Mouse (Mus musculus) midbrain, postnatal 0 days (tissue): ENCODE data around the gene Zranb3. TPM values are rescaled to one million over a fixed set of nuclear protein-coding genes. Genes with fewer than 3 reads are reported as not detected.

Experiments
- ATAC-seq: fragments of 200-750 bp; cut with Nextera tagmentation; 2 replicates; pipeline ENCODE4 v1.8.0; 2017; ENCODE audit warnings: moderate number of reproducible peaks, mild to moderate bottlenecking, moderate TSS enrichment, moderate library complexity; ENCODE audit not compliant: low FRiP score
- DNase-seq: peaks from one replicate; pipeline ENCODE4 v3.0.0-alpha.2; 2015; ENCODE audit warnings: low spot score
- H3K27ac ChIP-seq: fragments of 300-500 bp; sonication (generic); 2 replicates; pipeline ENCODE4 v1.5.1; 2014; ENCODE audit warnings: low read depth, mild to moderate bottlenecking, low read length, mixed read lengths
- H3K27me3 ChIP-seq: fragments of 300-500 bp; sonication (generic); 2 replicates; pipeline ENCODE4 v1.6.1; 2014; ENCODE audit warnings: low read length, control low read depth, mixed read lengths; ENCODE audit not compliant: insufficient read depth
- H3K36me3 ChIP-seq: fragments of 300-500 bp; sonication (generic); 2 replicates; pipeline ENCODE4 v1.6.1; 2014; ENCODE audit warnings: low read length, control low read depth, mixed read lengths; ENCODE audit not compliant: insufficient read depth
- H3K4me1 ChIP-seq: fragments of 300-500 bp; sonication (generic); 2 replicates; pipeline ENCODE4 v1.6.1; 2014; ENCODE audit warnings: mild to moderate bottlenecking, control low read depth, antibody characterized with exemption, low read length, mixed read lengths; ENCODE audit not compliant: insufficient read depth
- H3K4me2 ChIP-seq: fragments of 300-500 bp; sonication (generic); 2 replicates; pipeline ENCODE4 v1.6.1; 2014; ENCODE audit warnings: low read depth, mild to moderate bottlenecking, low read length, mixed read lengths; ENCODE audit not compliant: poor library complexity, severe bottlenecking
- H3K4me3 ChIP-seq: fragments of 300-500 bp; sonication (generic); 2 replicates; pipeline ENCODE4 v1.5.1; 2014; ENCODE audit warnings: low read depth, mild to moderate bottlenecking, low read length, moderate library complexity
- H3K9ac ChIP-seq: fragments of 300-500 bp; sonication (generic); replicated peaks from 2 replicates; pipeline ENCODE4 v1.6.1; 2014; ENCODE audit warnings: mild to moderate bottlenecking, low read length, moderate library complexity, mixed read lengths; ENCODE audit not compliant: poor library complexity, severe bottlenecking
- H3K9me3 ChIP-seq: fragments of 300-500 bp; sonication (generic); 2 replicates; pipeline ENCODE4 v1.6.1; 2016; ENCODE audit warnings: low read length, control low read depth
- CTCF ChIP-seq: IDR thresholded peaks from 2 replicates; pipeline ENCODE4 v1.5.1; 2016; ENCODE audit warnings: antibody characterized with exemption, mild to moderate bottlenecking
- WGBS: fragments of 180-500 bp; shearing (Covaris S2); extraction: QIAGEN DNeasy Blood & Tissue Kit; methylation state at CpG from one replicate; pipeline ENCODE4 v1.1.7; 2014; 5-methylcytosine and 5-hydroxymethylcytosine counted together
- polyA plus RNA-seq: library from polyadenylated mRNA; unstranded; fragments of >200 nt; fragmentation: Nextera tagmentation; extraction: Ambion mirVana; gene quantifications from 2 replicates; pipeline ENCODE4 v1.2.1, GENCODE M21; 2015
- total RNA-seq: library from RNA; depleted of rRNA; stranded (reverse); fragments of >200 nt; gene quantifications from 2 replicates; pipeline ENCODE4 v1.2.3, GENCODE M21; 2014

The Zranb3 gene
- total and polyA plus RNA-seq, 2 experiments from 2014 or later, result 2.9 to 4.2 TPM

DNA sequence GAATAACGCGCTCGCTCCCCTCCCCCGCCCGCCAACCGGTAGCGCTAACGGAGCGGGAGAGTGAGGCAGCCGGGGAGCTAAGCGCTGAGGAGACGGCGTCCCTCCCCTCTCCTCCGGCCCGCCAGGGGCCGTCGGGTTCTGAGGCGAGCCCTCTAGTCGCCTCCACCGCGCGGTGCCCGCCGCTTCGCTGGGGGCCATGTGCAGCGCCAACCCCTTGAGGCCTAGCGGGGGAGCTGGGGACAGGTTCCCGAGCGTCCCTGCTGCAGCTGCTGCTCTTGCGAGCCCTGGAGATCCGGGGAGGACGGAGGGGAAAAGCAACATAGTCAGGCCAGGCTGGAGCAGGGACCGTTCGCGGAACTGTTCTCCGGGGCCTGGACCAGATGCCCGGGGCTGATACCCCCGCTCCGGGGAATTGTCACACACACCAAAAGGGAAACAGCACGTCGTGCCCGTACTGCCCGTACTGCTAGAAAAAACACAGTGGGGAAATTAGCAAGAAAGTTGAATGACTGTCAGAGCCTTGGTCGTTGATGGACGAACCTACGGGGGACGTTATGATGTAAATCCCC is 757 bp upstream of the Zranb3 start:
- ATAC-seq (peak; percentile 60), DNase-seq (peak; percentile 56)
- H3K4me2 ChIP-seq, result peak overlapping the region; percentile 62
- H3K27me3 ChIP-seq, result no peaks in the 10 kb centered on the region
- H3K9me3 ChIP-seq, result no peaks in the 10 kb centered on the region
- WGBS, result 0% methylated on average over 32 of the region's 47 CpGs
- TF ChIP-seq CTCF, result peak; percentile 26; the same call in 1 of the 2 replicates
- H3K27ac ChIP-seq, result peak overlapping the region; percentile 96
- H3K4me1 ChIP-seq, result peaks cover 8% of the 10 kb centered on the region; the same call in 1 of the 2 replicates
- H3K36me3 ChIP-seq, result no peaks in the 10 kb centered on the region
- H3K9ac ChIP-seq, result peak overlapping the region; percentile 87
- peak overlapping the region; percentile 90 for H3K4me3 ChIP-seq

DNA sequence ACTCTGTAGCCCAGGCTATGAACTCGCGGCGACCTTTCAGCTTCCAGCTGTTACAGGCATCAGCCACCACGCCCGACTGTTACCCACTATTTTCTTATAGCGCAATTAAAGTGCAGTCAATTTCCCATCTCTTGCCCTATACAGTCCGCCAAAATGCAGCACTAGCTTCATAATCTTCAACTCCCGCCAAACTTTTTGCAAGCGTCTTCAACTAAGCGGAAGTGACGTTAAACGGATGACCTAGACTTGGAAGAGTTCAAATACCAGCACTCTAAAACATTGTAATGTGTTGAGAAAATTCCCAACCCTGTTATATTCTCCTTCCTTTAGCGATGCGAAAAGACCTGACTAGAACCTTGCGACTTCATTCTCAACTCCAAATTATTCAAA is 601 bp downstream of the Zranb3 start:
- no peak overlapping the region for H3K9ac ChIP-seq
- no peak for TF ChIP-seq CTCF
- H3K27ac ChIP-seq, result peak overlapping the region; percentile 96
- peak overlapping the region; percentile 90 for H3K4me3 ChIP-seq
- no peaks in the 10 kb centered on the region for H3K9me3 ChIP-seq
- H3K4me2 ChIP-seq, result peak overlapping the region; percentile 68
- ATAC-seq, result peak; percentile 19; the same call in 1 of the 2 replicates
- peaks cover 8% of the 10 kb centered on the region; the same call in 1 of the 2 replicates for H3K4me1 ChIP-seq
- WGBS, result 0% methylated on average over 15 of the region's 15 CpGs
- H3K27me3 ChIP-seq, result no peaks in the 10 kb centered on the region
- H3K36me3 ChIP-seq, result no peaks in the 10 kb centered on the region
- DNase-seq, result peak; percentile 88

DNA sequence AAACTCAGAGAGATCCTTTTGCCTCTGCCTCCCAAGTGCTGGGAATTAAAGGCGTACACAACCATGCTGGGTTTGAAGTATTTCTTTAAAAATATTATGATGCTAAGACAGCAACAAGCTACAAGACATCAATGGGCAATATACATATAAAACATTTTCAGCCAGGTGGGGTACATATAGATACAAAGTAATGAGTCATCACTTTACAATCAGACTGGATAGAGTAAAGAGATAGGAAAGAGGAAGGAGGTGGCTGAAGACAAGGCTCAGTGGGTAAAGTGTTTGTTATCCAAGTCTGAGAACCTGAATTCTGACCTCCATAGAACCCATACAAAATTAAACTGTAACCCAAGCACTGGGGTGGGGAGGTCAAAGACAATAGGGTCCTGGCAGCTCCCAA is 4.5 kb downstream of the Zranb3 start:
- no peak overlapping the region for H3K4me3 ChIP-seq
- H3K4me2 ChIP-seq, result no peak overlapping the region
- ATAC-seq, result no peak
- no peak for TF ChIP-seq CTCF
- H3K9ac ChIP-seq, result no peak overlapping the region
- H3K4me1 ChIP-seq, result no peaks in the 10 kb centered on the region
- no peaks in the 10 kb centered on the region for H3K27me3 ChIP-seq
- no peak overlapping the region for H3K27ac ChIP-seq
- no peaks in the 10 kb centered on the region for H3K9me3 ChIP-seq
- whole genome bisulfite sequencing, result 95% methylated on average over 1 of the region's 1 CpGs
- no peaks in the 10 kb centered on the region for H3K36me3 ChIP-seq
- DNase-seq, result no peak

- H3K4me1 ChIP-seq, result no peaks in the 10 kb centered on the region
- no peak for ATAC-seq
- DNase-seq, result no peak
- H3K9ac ChIP-seq, result no peak overlapping the region
- H3K9me3 ChIP-seq, result no peaks in the 10 kb centered on the region
- 38% methylated on average over 1 of the region's 2 CpGs for WGBS
- no peaks in the 10 kb centered on the region for H3K27me3 ChIP-seq
- H3K27ac ChIP-seq, result no peak overlapping the region
- no peaks in the 10 kb centered on the region for H3K36me3 ChIP-seq
- H3K4me2 ChIP-seq, result no peak overlapping the region
- TF ChIP-seq CTCF, result no peak
- no peak overlapping the region for H3K4me3 ChIP-seq
Observed at GRCm38 (mm10) chr1:128094686-128095085, 8.2 kb downstream of the Zranb3 start.

DNA sequence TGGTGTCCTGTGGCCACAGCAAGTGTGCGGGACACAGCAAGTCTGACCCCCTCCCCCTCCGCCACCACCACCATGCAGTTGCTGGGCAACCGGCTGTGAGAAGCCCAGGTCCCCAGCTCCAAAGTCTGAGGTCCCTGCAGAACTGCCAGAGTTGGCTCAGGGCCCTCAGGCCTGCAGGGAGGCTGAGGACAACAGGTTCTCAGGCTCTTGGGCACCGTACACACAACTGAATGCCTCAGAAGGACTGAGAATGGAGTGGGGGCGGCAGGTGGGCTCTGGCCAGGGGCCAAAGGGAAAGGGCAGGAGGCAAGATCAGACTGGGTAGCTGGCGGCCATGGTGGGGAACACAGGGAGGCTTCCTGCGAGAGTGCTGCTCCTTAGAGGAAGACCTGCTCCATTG is 20.0 kb downstream of the Zranb3 start:
- no peak for TF ChIP-seq CTCF
- no peak overlapping the region for H3K4me3 ChIP-seq
- ATAC-seq, result no peak
- no peaks in the 10 kb centered on the region for H3K9me3 ChIP-seq
- H3K36me3 ChIP-seq, result no peaks in the 10 kb centered on the region
- no peak overlapping the region for H3K4me2 ChIP-seq
- DNase-seq, result peak; percentile 45
- H3K27me3 ChIP-seq, result no peaks in the 10 kb centered on the region
- H3K4me1 ChIP-seq, result no peaks in the 10 kb centered on the region
- 65% methylated on average over 7 of the region's 7 CpGs for WGBS
- H3K27ac ChIP-seq, result no peak overlapping the region
- H3K9ac ChIP-seq, result no peak overlapping the region

DNA sequence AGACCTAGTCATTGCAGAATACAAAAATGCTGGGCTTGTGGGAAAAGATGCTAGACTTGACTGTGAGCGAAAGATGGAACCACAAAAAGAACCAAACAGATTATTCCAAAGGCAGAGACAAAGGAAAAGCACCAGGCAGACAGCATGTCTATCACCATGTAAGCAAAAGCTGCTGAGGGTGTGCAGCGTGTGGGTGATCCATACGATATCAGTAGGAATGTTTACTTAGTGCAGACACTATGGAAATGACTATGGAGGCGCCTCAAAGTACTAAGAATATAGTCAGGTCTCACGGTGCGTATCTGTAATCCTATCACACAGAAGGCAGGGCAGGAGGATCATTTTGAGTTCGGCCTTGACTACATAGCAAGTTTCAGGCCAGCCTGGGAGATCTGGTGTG is 21.0 kb downstream of the Zranb3 start:
- H3K27me3 ChIP-seq, result no peaks in the 10 kb centered on the region
- DNase-seq (no peak), ATAC-seq (no peak)
- no peak overlapping the region for H3K4me2 ChIP-seq
- H3K27ac ChIP-seq, result no peak overlapping the region
- H3K4me3 ChIP-seq, result no peak overlapping the region
- no peaks in the 10 kb centered on the region for H3K4me1 ChIP-seq
- no peak overlapping the region for H3K9ac ChIP-seq
- no peak for TF ChIP-seq CTCF
- H3K36me3 ChIP-seq, result no peaks in the 10 kb centered on the region
- H3K9me3 ChIP-seq, result no peaks in the 10 kb centered on the region
- 88% methylated on average over 7 of the region's 7 CpGs for WGBS
